Mouse (Mus musculus) megakaryocyte, embryonic 14.5 days (primary cell): Measurements from ENCODE around the gene Akr1b10. TPM values are rescaled to one million over a fixed set of nuclear protein-coding genes. Genes with fewer than 3 reads are reported as not detected.
"Not testable (repeated sequence)": the region's sequence is repeated elsewhere in the genome, so short reads cannot be mapped to it uniquely, and the experiment has no call there.

Source experiments
- H3K27me3 ChIP-seq: replicated peaks from 2 replicates; pipeline ENCODE3; 2012; ENCODE audit warnings: inconsistent platforms
- H3K36me3 ChIP-seq: replicated peaks from 2 replicates; pipeline ENCODE3; 2012; ENCODE audit warnings: low read length, inconsistent platforms, mixed read lengths
- H3K4me1 ChIP-seq: 2 replicates; pipeline ENCODE4 v1.6.1; 2012; ENCODE audit warnings: inconsistent platforms
- H3K4me3 ChIP-seq: replicated peaks from 2 replicates; pipeline ENCODE3; 2012; ENCODE audit warnings: moderate library complexity, mild to moderate bottlenecking, inconsistent platforms
- H3K9me3 ChIP-seq: 2 replicates; pipeline ENCODE4 v1.6.1; 2012; ENCODE audit warnings: inconsistent platforms
- FLI1 ChIP-seq: IDR thresholded peaks from 2 replicates; pipeline ENCODE4 v1.6.1; 2012; ENCODE audit warnings: low read length, inconsistent platforms, mixed read lengths
- GATA1 ChIP-seq: IDR thresholded peaks from 3 replicates; pipeline ENCODE4 v1.6.1; 2012; ENCODE audit warnings: mixed read lengths, low read length, inconsistent platforms, borderline replicate concordance
- polyA plus RNA-seq: library from polyadenylated mRNA; stranded (reverse); fragments of >175 nt; gene quantifications from 2 replicates; pipeline ENCODE4 v1.2.3, GENCODE M21; 2012; ENCODE audit warnings: low replicate concordance; ENCODE audit not compliant: insufficient read depth

The Akr1b10 gene
- polyA plus RNA-seq, 1 experiment: 1.9 TPM

DNA sequence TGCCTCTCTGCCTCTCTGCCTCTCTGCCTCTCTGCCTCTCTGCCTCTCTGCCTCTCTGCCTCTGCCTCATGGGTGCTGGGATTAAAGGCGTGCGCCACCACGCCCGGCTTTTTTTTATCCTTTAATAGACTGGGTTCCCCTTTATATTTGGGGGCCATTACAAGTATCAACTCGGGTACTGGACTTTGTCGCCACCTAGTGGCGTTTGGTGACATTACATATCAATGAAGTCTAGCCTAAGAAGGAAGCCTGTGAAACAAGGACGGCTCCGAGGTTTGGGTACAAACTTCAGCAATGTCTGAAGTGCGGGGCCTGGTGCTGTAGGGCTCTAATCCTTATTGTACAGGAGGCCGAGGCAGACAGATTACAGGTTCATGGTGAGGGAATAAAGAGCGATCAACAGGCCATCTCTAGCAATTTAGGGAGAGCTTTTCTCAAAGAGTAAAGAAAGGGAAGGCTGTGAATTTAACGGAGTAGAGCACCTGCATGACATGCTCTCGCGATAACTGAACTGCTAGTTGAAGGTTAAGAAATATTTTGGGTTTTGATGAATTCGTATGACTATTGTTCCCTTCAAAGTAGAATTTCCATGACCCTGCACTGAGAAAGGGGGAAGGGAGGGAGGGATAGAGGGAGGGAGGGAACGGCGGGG is 12.2 kb upstream of the Akr1b10 start:
- peaks cover 40% of the 10 kb centered on the region for H3K4me1 ChIP-seq
- no peaks in the 10 kb centered on the region for H3K9me3 ChIP-seq
- no peak for TF ChIP-seq FLI1
- no peak for TF ChIP-seq GATA1
- H3K4me3 ChIP-seq: peak overlapping the region; percentile 81
- H3K36me3 ChIP-seq: no peaks in the 10 kb centered on the region
- H3K27me3 ChIP-seq: no peaks in the 10 kb centered on the region

- H3K4me1 ChIP-seq: peaks cover 23% of the 10 kb centered on the region
- no peak overlapping the region for H3K4me3 ChIP-seq
- no peak for TF ChIP-seq FLI1
- TF ChIP-seq GATA1: no peak
- no peaks in the 10 kb centered on the region for H3K9me3 ChIP-seq
- no peaks in the 10 kb centered on the region for H3K36me3 ChIP-seq
- H3K27me3 ChIP-seq: no peaks in the 10 kb centered on the region
Observed at GRCm38 (mm10) chr6:34373841-34374240, 10.2 kb upstream of the Akr1b10 start.

GRCm38 (mm10) chr6:34375888-34376287 is 8.1 kb upstream of the Akr1b10 start:
- not testable (repeated sequence) for H3K4me3 ChIP-seq, H3K27me3 ChIP-seq

GRCm38 (mm10) chr6:34383401-34383800 is 617 bp upstream of the Akr1b10 start:
- Histone ChIP-seq H3K4me1 (peaks cover 20% of the 10 kb centered on the region; the same call in 1 of the 2 replicates), H3K36me3 (peaks cover 17% of the 10 kb centered on the region), H3K4me3 (no peak overlapping the region), H3K9me3 (peaks cover 7% of the 10 kb centered on the region; the same call in 1 of the 2 replicates), H3K27me3 (no peaks in the 10 kb centered on the region)
- no peak for TF ChIP-seq GATA1
- no peak for TF ChIP-seq FLI1

More at GRCm38 (mm10) chr6:34375888-34376287, 8.1 kb upstream of the Akr1b10 start:
- not testable (repeated sequence) for H3K9me3 ChIP-seq, H3K36me3 ChIP-seq
- H3K4me1 ChIP-seq: peaks cover 14% of the 10 kb centered on the region

GRCm38 (mm10) chr6:34384701-34385370 is 818 bp downstream of the Akr1b10 start:
- peaks cover 20% of the 10 kb centered on the region; the same call in 1 of the 2 replicates for H3K4me1 ChIP-seq
- TF ChIP-seq FLI1 (no peak), GATA1 (no peak)
- H3K36me3 ChIP-seq: peaks cover 31% of the 10 kb centered on the region
- peaks cover 7% of the 10 kb centered on the region; the same call in 1 of the 2 replicates for H3K9me3 ChIP-seq
- H3K4me3 ChIP-seq: peak overlapping the region; percentile 92
- no peaks in the 10 kb centered on the region for H3K27me3 ChIP-seq

DNA sequence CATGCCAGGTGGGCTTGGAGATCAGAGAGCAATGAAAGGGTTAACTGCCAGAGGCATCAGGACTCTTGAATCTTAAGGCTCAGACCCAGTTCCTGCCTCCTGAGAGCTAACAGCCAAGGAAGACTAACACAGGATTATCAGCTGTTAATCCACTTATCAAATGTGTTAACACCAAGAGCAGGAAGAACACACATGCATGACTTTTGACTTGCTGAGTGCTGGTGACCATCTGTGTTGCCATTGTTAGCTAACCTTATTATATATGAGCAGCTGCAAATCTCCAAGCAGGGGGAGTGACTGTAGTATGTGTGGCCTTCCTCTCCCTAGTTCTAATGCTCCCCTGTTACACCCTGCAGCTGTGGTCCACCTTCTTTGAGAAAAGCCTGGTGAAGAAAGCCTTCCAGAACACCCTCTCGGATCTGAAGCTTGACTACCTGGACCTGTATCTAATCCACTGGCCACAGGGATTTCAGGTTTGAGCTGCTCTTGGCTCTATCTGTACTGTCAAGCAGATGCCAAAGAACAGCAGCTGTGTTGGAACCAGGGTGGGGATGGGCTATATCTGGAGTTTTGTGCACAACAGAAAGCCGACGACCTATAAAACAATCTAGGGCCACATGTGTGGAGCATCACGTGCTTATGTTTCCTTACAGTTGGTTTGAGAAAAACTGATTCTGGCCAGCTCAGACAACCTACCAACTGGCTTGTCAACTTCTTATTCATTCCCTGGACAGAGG is 4.6 kb downstream of the Akr1b10 start:
- H3K4me1 ChIP-seq: peaks cover 15% of the 10 kb centered on the region; the same call in 1 of the 2 replicates
- H3K27me3 ChIP-seq: no peaks in the 10 kb centered on the region
- TF ChIP-seq FLI1 (no peak), GATA1 (no peak)
- H3K9me3 ChIP-seq: no peaks in the 10 kb centered on the region
- peaks cover 68% of the 10 kb centered on the region for H3K36me3 ChIP-seq
- no peak overlapping the region for H3K4me3 ChIP-seq

DNA sequence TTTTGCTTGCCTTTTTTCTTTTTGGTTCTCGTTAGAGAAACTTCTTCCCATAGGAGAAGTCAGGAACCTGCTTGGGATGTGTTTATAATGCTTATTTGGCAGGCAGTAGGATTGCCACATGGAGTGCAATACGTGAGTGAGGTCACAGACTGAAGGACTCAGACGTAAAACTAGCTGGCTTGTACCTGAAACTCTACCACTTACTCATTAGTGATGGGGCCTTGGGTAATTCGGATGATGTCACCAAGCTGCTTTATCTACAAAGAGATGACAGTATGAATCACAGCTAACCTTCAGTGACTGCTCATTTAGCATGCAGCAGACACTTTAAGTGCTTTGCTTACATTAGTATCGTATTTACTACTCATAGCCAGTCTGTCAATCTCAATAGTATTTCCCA is 11.9 kb downstream of the Akr1b10 start:
- H3K27me3 ChIP-seq: no peaks in the 10 kb centered on the region
- no peaks in the 10 kb centered on the region for H3K9me3 ChIP-seq
- 0 out of 2 replicates have a peak, but pooled peaks cover 5% of the 10 kb centered on the region for H3K4me1 ChIP-seq
- H3K4me3 ChIP-seq: no peak overlapping the region
- TF ChIP-seq GATA1 (no peak), FLI1 (no peak)
- H3K36me3 ChIP-seq: peaks cover 93% of the 10 kb centered on the region

DNA sequence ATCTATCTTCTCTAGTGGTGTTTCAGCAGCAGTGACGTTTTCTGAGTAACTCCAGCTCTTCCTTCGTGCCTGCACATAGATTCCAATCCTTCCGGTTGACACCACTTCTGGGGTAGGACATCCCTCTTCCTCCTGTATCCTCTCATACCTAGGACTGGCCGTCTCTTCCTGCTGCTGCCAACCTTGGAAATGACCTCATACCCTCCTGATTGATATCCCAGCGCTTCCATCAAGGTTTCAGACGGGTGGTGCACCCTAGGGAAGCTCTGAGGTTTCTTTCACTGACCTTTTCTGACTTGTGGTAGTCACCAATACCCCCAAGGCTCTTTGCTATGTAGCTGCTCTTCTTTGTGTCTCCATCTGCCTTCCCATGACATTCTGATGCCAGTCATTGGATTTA is 14.4 kb downstream of the Akr1b10 start:
- H3K4me1 ChIP-seq: 0 out of 2 replicates have a peak, but pooled peaks cover 5% of the 10 kb centered on the region
- no peak overlapping the region for H3K4me3 ChIP-seq
- no peaks in the 10 kb centered on the region for H3K27me3 ChIP-seq
- TF ChIP-seq GATA1 (no peak), FLI1 (no peak)
- peaks cover 68% of the 10 kb centered on the region for H3K36me3 ChIP-seq
- no peaks in the 10 kb centered on the region for H3K9me3 ChIP-seq

DNA sequence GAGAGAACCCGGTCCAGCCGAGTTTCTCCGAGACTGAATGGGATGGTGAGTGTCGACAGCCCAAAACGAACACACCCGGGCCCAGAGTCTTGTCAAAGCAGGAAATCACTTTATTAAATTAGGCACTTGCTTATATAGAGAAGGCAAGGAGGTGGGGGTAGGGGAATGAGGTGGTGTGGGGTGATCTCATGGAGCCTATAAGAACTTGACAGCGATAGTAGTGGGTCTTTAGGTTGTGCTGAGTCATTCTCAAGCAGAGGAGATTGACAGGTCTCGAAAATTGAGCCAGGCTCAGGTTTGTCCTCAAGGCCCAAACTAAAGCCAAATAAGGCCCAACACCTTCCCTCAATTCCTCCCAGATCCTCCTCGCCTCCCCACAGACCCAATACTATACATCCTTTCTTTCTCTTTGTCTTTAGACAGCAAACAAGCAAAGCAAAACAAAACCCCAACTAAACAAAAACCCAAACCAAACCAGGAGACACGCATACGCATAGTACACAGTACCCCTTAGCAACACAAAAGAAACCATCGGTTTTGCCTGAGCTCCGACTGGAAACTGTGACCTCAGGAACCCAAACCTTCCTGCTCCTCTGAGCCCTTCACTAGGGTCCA is 15.7 kb downstream of the Akr1b10 start:
- Histone ChIP-seq H3K36me3 (peaks cover 55% of the 10 kb centered on the region), H3K4me3 (no peak overlapping the region), H3K27me3 (no peaks in the 10 kb centered on the region), H3K9me3 (no peaks in the 10 kb centered on the region), H3K4me1 (0 out of 2 replicates have a peak, but pooled peaks cover 5% of the 10 kb centered on the region)
- TF ChIP-seq GATA1: no peak

- H3K9me3 ChIP-seq: 0 out of 2 replicates have a peak, but pooled peaks cover 5% of the 10 kb centered on the region
- TF ChIP-seq GATA1 (no peak), FLI1 (no peak)
- H3K27me3 ChIP-seq: no peaks in the 10 kb centered on the region
- H3K36me3 ChIP-seq: peaks cover 47% of the 10 kb centered on the region
- H3K4me1 ChIP-seq: 0 out of 2 replicates have a peak, but pooled peaks cover 5% of the 10 kb centered on the region
- H3K4me3 ChIP-seq: no peak overlapping the region
Observed at GRCm38 (mm10) chr6:34400696-34401095, 16.7 kb downstream of the Akr1b10 start.
